ENCODE assay signal across 10 mouse cellular contexts in the genomic region with DNA sequence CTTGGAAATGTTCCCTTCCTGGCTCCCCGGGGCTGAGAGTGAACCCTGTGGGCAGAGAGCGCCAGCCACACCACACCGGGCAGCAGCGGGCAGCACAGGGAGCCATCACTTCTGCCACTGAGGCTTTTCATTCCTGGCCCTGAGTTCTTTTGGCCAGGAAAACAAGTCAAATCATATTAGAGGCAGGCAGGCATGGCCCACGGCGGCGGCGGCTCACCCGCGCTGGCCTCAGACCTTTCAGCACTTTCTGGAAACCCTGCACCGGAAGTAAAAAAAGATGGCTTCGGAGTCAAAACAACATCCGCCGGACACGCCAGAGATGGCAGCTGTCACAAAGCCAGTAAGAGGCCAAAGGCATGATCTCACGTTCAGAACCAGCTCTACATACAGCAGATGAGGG. TPM values are rescaled to one million over a fixed set of nuclear protein-coding genes. Genes with fewer than 3 reads are reported as not detected.
DNase-seq lines count a peak whose midpoint lies in the region; ATAC-seq and TF ChIP-seq lines count a peak whose summit lies in the region.
"Had no signal": no experiment of that assay in that cellular context is flagged by ENCODE, and none has a peak within 500 bp of the region (broad histone marks: within the 10 kb centered on the region; RNA-seq: fewer than 3 reads in every experiment).

No protein-coding gene starts in this region.

- 0 out of 2 replicates have a peak, but pooled peaks cover 5% of the 10 kb centered on the region for H3K4me1 ChIP-seq in heart, embryonic 16.5 days (ENCODE audit: control insufficient read depth, insufficient read depth, low read length)
- H3K4me1 ChIP-seq in forebrain, postnatal 0 days (ENCODE audit: insufficient read depth) = no peaks in the 10 kb centered on the region

- no peaks in the 10 kb centered on the region for H3K9me3 ChIP-seq in heart, embryonic 16.5 days (replicated peaks; ENCODE audit: control insufficient read depth, low read length)
- H3K9me3 ChIP-seq in forebrain, postnatal 0 days (ENCODE audit: low read length) = no peaks in the 10 kb centered on the region
- H3K9me3 ChIP-seq: liver, embryonic 13.5 days had no signal

- 45% methylated on average over 16 of the region's 16 CpGs for WGBS in heart, embryonic 16.5 days
- WGBS in forebrain, postnatal 0 days = 82% methylated on average over 16 of the region's 16 CpGs

- H3K9ac ChIP-seq in heart, embryonic 16.5 days (ENCODE audit: low read length) = no peak overlapping the region
- no peak overlapping the region for H3K9ac ChIP-seq in forebrain, postnatal 0 days
- H3K9ac ChIP-seq: liver, embryonic 13.5 days had no signal

- no peak overlapping the region for H3K4me3 ChIP-seq in heart, embryonic 16.5 days (ENCODE audit: low read length)
- no peak overlapping the region for H3K4me3 ChIP-seq in forebrain, postnatal 0 days (ENCODE audit: low read depth, low read length)
- H3K4me3 ChIP-seq: liver, embryonic 13.5 days; myocyte had no signal

- no peak overlapping the region for H3K4me2 ChIP-seq in heart, embryonic 16.5 days (ENCODE audit: low read depth, low read length)
- no peak overlapping the region for H3K4me2 ChIP-seq in forebrain, postnatal 0 days (ENCODE audit: low read depth)
- H3K4me2 ChIP-seq: liver, embryonic 13.5 days had no signal

- H3K36me3 ChIP-seq in heart, embryonic 16.5 days (ENCODE audit: control insufficient read depth, insufficient read depth) = no peaks in the 10 kb centered on the region
- no peaks in the 10 kb centered on the region for H3K36me3 ChIP-seq in forebrain, postnatal 0 days (ENCODE audit: insufficient read depth)
- H3K36me3 ChIP-seq: liver, embryonic 13.5 days had no signal

- no peaks in the 10 kb centered on the region for H3K27me3 ChIP-seq in heart, embryonic 16.5 days (ENCODE audit: control insufficient read depth, insufficient read depth, low read length)
- no peaks in the 10 kb centered on the region for H3K27me3 ChIP-seq in forebrain, postnatal 0 days (ENCODE audit: insufficient read depth, low read length)
- H3K27me3 ChIP-seq: liver, embryonic 13.5 days had no signal

- peak; percentile 24 to 42 for DNase-seq in cerebellum, adult 18-20 months
- no peak for DNase-seq in cerebellum, adult 11 months
- peak; percentile 39 for DNase-seq in retina, adult 2 months (ENCODE audit: low read depth, low spot score)
- DNase-seq in retina, embryonic 14.5 days (ENCODE audit: low spot score) = no peak
- peak; percentile 41 for DNase-seq in retina, postnatal 1 day
- no peak for DNase-seq in spleen, postnatal 14 days (ENCODE audit: low spot score in 2 of 2)
- no peak for DNase-seq in forebrain, postnatal 0 days
- DNase-seq: liver, embryonic 13.5 days had no signal

- TF ChIP-seq CTCF in forebrain, postnatal 0 days (IDR thresholded peaks at IDR 0.05; ENCODE audit: low read depth) = no peak

- peak overlapping the region; percentile 34; the same call in 1 of the 2 replicates for H3K27ac ChIP-seq in heart, embryonic 16.5 days (ENCODE audit: low read length)
- no peak overlapping the region for H3K27ac ChIP-seq in forebrain, postnatal 0 days (ENCODE audit: low read depth, low read length)
- H3K27ac ChIP-seq: liver, embryonic 13.5 days had no signal

- no peak for ATAC-seq in heart, embryonic 16.5 days (replicated peaks; ENCODE audit: extremely low read depth, insufficient read depth, low FRiP score)
- ATAC-seq in forebrain, postnatal 0 days = no peak

RNA-seq across cellular contexts. Expression of a gene that starts 9.3 kb away (rescaled TPM):
- polyA plus RNA-seq in heart, embryonic 16.5 days (2015; fragmentation: Nextera tagmentation; extraction: Ambion mirVana) = 12.8 and 13.3 TPM in 2 replicates
- 36.7 and 39.2 TPM in 2 replicates for total RNA-seq in forebrain, postnatal 0 days (2014; rRNA removed)
- 32.5 and 38.0 TPM in 2 replicates for polyA plus RNA-seq in forebrain, postnatal 0 days (2015; fragmentation: Nextera tagmentation; extraction: Ambion mirVana)

Comparison
In these comparisons a context has a peak if more than half of its experiments do, and no peak if none do; other contexts are left out.
1. DNase-seq: peak in cerebellum, adult 18-20 months (2 of 2), retina, adult 2 months (single experiment) and retina, postnatal 1 day (single experiment); none in cerebellum, adult 11 months (single experiment), retina, embryonic 14.5 days (single experiment), spleen, postnatal 14 days (0 of 2) and forebrain, postnatal 0 days (single experiment).